Mouse (Mus musculus) c-Kit-positive CD71-positive TER-119-negative erythroid progenitor cells, embryonic 14.5 days (primary cell): ENCODE measurements around the gene Pld5.

Source experiments
- DNase-seq: peaks from one replicate; pipeline ENCODE4 v3.0.0-alpha.2; 2013; ENCODE audit warnings: low read depth

Gene Pld5

GRCm38 (mm10) chr1:176274667-176275610 is at the start of gene Pld5:
TSS of gene Pld5 (minus strand) at chr1:176275312.
- no peak for DNase-seq

GRCm38 (mm10) chr1:176315063-176315462 is 40.0 kb upstream of the Pld5 start:
- DNase-seq: no peak

- no peak for DNase-seq
These were observed 35.1 kb upstream of the Pld5 start for GRCm38 (mm10) chr1:176310174-176310573.

GRCm38 (mm10) chr1:176289396-176289795 is 14.3 kb upstream of the Pld5 start:
- DNase-seq: no peak

GRCm38 (mm10) chr1:176275611-176275980 is 484 bp upstream of the Pld5 start:
- DNase-seq: no peak

GRCm38 (mm10) chr1:176248717-176249030 is 26.4 kb downstream of the Pld5 start:
- DNase-seq: no peak

GRCm38 (mm10) chr1:176247885-176248716 is 27.0 kb downstream of the Pld5 start:
- DNase-seq: no peak

GRCm38 (mm10) chr1:176239199-176239598 is 35.9 kb downstream of the Pld5 start:
- DNase-seq: no peak

GRCm38 (mm10) chr1:176223794-176224193 is 51.3 kb downstream of the Pld5 start:
- DNase-seq: no peak

GRCm38 (mm10) chr1:176223196-176223595 is 51.9 kb downstream of the Pld5 start:
- DNase-seq: no peak

GRCm38 (mm10) chr1:176218217-176218616 is 56.9 kb downstream of the Pld5 start:
- DNase-seq: no peak

- DNase-seq: no peak
These were observed 61.4 kb downstream of the Pld5 start for GRCm38 (mm10) chr1:176213645-176214221.

- no peak for DNase-seq
These were observed 62.0 kb downstream of the Pld5 start for GRCm38 (mm10) chr1:176212922-176213644.

GRCm38 (mm10) chr1:176210803-176211202 is 64.3 kb downstream of the Pld5 start:
- no peak for DNase-seq

- DNase-seq: no peak
These were observed 67.1 kb downstream of the Pld5 start for GRCm38 (mm10) chr1:176208014-176208413.

- no peak for DNase-seq
These were observed 72.8 kb downstream of the Pld5 start for GRCm38 (mm10) chr1:176202360-176202759.

GRCm38 (mm10) chr1:176197036-176197766 is 77.9 kb downstream of the Pld5 start:
- DNase-seq: no peak

- DNase-seq: no peak
These were observed 78.8 kb downstream of the Pld5 start for GRCm38 (mm10) chr1:176196341-176196740.

- DNase-seq: no peak
These were observed 80.4 kb downstream of the Pld5 start for GRCm38 (mm10) chr1:176194727-176195126.

- no peak for DNase-seq
These were observed 91.1 kb downstream of the Pld5 start for GRCm38 (mm10) chr1:176183991-176184390.

- no peak for DNase-seq
These were observed 100.1 kb downstream of the Pld5 start for GRCm38 (mm10) chr1:176174971-176175370.
